Mouse (Mus musculus) erythroblast, embryonic 14.5 days (primary cell): ENCODE measurements around the gene Arid3a. TPM values are rescaled to one million over a fixed set of nuclear protein-coding genes. Genes with fewer than 3 reads are reported as not detected.
"Not testable (repeated sequence)": the region's sequence is repeated elsewhere in the genome, so short reads cannot be mapped to it uniquely, and the experiment has no call there.

Experiments
- H3K27me3 ChIP-seq: 2 replicates; pipeline ENCODE4 v1.6.1; 2012; ENCODE audit warnings: inconsistent platforms; ENCODE audit not compliant: control insufficient read depth
- H3K36me3 ChIP-seq: 2 replicates; pipeline ENCODE4 v1.6.1; 2012; ENCODE audit warnings: mild to moderate bottlenecking, inconsistent platforms; ENCODE audit not compliant: control insufficient read depth
- H3K4me1 ChIP-seq: 2 replicates; pipeline ENCODE4 v1.6.1; 2012; ENCODE audit warnings: inconsistent platforms; ENCODE audit not compliant: control insufficient read depth
- H3K4me3 ChIP-seq: replicated peaks from 2 replicates; pipeline ENCODE3; 2012; ENCODE audit warnings: moderate library complexity, mild to moderate bottlenecking, inconsistent platforms
- H3K9me3 ChIP-seq: 2 replicates; pipeline ENCODE4 v1.6.1; 2012; ENCODE audit warnings: low read length, inconsistent platforms, mixed read lengths; ENCODE audit not compliant: control insufficient read depth
- GATA1 ChIP-seq: IDR thresholded peaks from 2 replicates; pipeline ENCODE4 v1.6.1; 2012; ENCODE audit warnings: low read length, inconsistent platforms, mixed read lengths
- TAL1 ChIP-seq: IDR thresholded peaks from 3 replicates; pipeline ENCODE4 v1.6.1; 2012; ENCODE audit warnings: low read length, inconsistent platforms, mixed read lengths
- polyA plus RNA-seq: library from polyadenylated mRNA; stranded (reverse); fragments of >175 nt; gene quantifications from 2 replicates; pipeline ENCODE4 v1.2.3, GENCODE M21; 2012

Gene Arid3a
- polyA plus RNA-seq, result 1.0 and 1.4 TPM in 2 replicates

DNA sequence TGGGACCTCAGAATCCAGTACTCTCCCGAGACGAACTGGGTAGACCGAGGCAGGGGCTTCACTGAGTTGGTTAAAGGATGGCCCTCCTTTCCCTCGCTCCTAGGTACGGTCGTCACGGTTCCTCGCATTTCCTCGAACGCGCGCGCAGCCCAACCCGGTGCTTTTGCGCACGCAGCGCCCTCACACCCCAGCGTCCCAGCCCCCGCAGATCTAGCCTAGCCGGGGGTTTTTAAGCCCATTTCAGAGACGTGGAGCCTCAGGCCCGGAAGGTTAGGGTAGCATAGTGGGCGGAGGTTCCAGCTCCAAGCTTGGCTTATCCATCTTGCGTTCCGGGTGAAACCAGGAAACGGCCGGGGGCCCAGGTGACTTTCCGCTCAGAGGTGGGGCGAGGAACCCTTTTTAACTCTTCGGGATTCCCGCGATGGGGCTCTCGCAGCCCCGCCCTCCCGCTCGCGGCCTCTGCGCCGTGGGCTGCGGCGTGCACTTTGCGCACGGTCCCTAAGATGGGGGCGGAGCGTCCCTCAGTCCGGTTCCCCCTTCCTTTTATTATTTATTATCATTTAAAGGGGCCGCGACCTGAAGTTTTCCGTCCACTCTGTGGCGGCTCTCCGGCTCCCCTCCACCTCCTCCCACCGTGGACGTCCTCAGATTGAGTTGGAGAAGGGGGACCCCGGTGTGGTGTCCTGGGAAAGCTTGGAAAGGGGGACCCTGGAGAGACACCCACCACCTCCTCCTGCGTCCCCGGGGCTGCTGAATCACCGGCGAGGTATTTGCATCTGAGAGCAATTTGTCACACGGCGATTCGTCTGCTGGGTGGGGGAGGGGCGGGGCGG lies at the start of gene Arid3a:
TSS of gene Arid3a (plus strand) at position 553 of the 833 bp plus-strand sequence.
- H3K9me3 ChIP-seq, result peaks cover under 1% of the 10 kb centered on the region; the same call in 1 of the 2 replicates
- H3K36me3 ChIP-seq, result peaks cover 15% of the 10 kb centered on the region
- peaks cover 23% of the 10 kb centered on the region for H3K27me3 ChIP-seq
- peak within 1 kb of the TSS; percentile 82 for H3K4me3 ChIP-seq
- peaks cover 54% of the 10 kb centered on the region for H3K4me1 ChIP-seq
- TF ChIP-seq GATA1, result no peak

DNA sequence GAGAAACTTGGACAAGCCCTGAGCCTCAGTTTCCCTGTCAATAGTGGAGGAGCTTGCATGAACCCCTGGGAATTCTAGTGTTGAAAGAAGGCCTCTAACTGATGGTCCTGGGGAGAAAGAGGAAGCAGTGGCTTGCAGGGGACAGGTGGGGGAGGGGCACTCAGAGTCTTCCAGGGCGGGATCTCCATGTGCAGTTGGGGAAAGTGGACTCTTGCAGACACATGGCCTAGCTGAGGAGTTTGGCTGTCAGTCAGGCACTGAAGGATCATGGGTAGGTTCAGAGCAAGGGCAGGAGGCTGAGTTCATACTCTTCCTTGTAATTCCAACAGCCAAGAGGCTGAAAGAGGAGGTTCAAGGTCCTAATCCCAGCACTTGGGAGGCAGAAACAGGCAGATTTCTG lies 49.7 kb upstream of the Arid3a start:
- Histone ChIP-seq H3K27me3 (peaks cover 76% of the 10 kb centered on the region), H3K4me1 (peaks cover 43% of the 10 kb centered on the region), H3K4me3 (no peak overlapping the region), H3K36me3 (no peaks in the 10 kb centered on the region), H3K9me3 (no peaks in the 10 kb centered on the region)
- no peak for TF ChIP-seq GATA1
- TF ChIP-seq TAL1, result no peak

DNA sequence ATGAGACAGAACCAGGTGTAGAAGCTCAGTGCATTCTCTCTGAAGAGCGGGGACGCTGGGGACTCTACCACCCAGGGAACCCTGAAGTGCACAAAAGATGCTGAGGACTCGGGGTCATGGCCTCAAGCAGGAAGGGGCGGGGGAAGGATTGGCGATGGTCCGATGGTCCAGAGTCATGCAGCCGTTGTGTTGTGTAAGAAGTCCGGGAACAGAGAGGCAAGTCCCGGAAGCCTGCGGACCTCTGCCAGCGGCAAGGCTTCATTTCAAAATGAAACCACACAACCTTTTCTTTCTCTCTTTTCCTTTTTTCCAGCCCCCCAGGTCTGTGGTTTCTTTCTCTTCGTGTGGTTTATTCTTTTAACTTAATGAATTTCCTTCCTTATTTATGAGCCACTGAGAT lies 49.1 kb upstream of the Arid3a start:
- no peak for TF ChIP-seq TAL1
- no peak for TF ChIP-seq GATA1

DNA sequence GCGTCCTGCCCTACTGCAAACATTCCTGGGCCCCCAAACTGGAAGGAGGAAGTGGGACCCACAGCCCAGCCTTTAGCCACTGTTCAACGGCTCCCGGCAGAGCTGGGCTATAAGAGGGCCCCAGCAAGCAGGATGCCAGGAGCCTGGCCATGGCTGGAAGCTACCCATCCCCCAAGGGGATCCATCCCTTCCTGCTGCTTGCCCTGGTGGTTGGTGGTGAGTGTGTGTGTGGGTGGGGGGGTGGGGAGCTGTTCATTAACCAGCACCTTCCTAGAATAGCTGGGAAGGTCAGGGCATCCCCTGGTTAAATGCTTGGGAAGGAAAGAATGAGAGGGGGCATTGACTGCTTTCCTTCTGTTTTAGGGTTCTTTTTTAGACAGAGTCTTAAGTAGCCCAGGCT lies 47.3 kb upstream of the Arid3a start:
- peaks cover 41% of the 10 kb centered on the region for H3K4me1 ChIP-seq
- H3K4me3 ChIP-seq, result no peak overlapping the region
- peaks cover 67% of the 10 kb centered on the region for H3K27me3 ChIP-seq
- H3K9me3 ChIP-seq, result no peaks in the 10 kb centered on the region
- no peaks in the 10 kb centered on the region for H3K36me3 ChIP-seq
- TF ChIP-seq GATA1 (no peak), TAL1 (no peak)

More for the DNA sequence above, 49.1 kb upstream of the Arid3a start:
- H3K4me3 ChIP-seq, result no peak overlapping the region
- no peaks in the 10 kb centered on the region for H3K9me3 ChIP-seq
- H3K27me3 ChIP-seq, result peaks cover 77% of the 10 kb centered on the region
- H3K4me1 ChIP-seq, result peaks cover 48% of the 10 kb centered on the region
- H3K36me3 ChIP-seq, result no peaks in the 10 kb centered on the region

DNA sequence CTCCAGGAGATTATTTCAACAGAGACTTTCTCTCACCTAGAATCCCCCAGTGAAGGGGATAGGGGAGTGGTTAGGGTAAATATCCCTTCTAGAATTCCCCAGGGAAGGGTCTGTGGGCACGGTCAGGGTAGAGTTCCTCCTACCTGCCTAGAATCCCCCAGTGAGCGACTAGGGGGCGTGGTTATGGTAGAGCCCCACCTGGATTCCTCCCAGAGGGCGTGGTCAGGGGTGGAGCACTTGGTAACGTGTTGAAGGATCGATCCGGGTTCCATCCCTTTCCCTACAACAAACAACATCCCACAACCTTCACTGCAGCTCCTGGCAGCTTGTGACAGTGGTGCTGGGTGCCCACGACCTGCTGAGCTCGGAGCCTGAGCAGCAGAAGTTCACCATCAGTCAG lies 46.1 kb upstream of the Arid3a start:
- H3K4me3 ChIP-seq, result no peak overlapping the region
- peaks cover 40% of the 10 kb centered on the region for H3K4me1 ChIP-seq
- H3K36me3 ChIP-seq, result no peaks in the 10 kb centered on the region
- peaks cover 56% of the 10 kb centered on the region for H3K27me3 ChIP-seq
- H3K9me3 ChIP-seq, result no peaks in the 10 kb centered on the region
- TF ChIP-seq TAL1 (no peak), GATA1 (no peak)

DNA sequence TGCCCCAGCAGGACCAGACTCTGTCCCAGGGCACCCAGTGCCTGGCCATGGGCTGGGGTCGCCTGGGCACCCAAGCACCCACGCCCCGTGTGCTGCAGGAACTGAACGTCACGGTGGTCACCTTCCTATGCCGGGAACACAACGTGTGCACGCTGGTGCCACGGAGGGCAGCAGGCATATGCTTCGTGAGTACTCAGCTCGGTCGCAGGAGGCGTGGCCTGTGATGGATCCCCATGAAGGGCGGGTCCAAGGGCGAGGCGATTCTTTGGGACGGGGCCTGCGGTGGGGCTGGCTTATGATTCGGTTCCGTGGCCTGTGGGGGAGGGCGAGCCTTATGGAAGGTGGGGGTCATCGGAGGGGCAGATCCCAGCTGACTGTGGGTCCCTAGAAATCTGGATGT lies 44.9 kb upstream of the Arid3a start:
- Histone ChIP-seq H3K4me3 (peak overlapping the region; percentile 23), H3K36me3 (no peaks in the 10 kb centered on the region), H3K9me3 (no peaks in the 10 kb centered on the region), H3K4me1 (peaks cover 38% of the 10 kb centered on the region), H3K27me3 (peaks cover 54% of the 10 kb centered on the region)
- no peak for TF ChIP-seq TAL1

DNA sequence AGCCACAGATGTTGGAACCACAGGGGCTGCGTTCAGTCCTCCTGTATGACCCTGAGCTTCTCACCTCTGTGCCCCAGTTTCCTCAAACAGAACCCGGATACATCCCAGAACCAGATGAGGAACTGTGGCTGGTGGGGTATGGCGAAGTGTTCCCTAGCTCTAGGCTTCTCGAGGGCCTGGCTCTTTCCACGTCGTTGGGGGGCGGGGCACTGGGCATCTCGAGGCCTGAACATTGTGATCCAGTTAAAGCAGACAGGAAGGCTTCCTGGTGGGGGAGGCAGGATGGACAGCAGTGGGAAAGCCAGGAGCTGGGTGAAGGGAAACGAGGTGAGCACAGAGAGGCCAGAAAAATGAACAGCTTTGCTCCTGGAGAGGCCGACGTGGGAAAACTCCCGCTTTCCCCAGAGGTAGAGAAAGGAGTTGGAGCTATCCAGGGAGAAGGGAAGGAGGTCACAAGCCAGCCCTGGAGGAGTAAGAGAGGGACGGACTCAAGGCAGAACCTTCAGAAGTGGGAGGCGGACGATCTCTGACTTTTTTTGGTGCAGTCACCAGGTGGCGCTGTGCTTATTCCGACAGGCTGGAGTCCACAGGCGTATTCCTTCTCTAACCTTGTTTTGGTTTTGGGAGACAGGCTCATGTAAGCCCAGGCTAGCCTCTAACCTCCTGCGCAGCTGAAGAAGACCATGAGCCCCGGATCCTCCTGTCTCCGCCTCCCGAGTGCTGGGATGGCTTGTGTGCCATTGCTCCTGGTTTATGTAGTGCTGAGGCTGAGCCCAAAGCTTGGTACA lies 43.4 kb upstream of the Arid3a start:
- TF ChIP-seq GATA1 (no peak), TAL1 (no peak)
- no peaks in the 10 kb centered on the region for H3K36me3 ChIP-seq
- peaks cover 42% of the 10 kb centered on the region for H3K27me3 ChIP-seq
- H3K9me3 ChIP-seq, result no peaks in the 10 kb centered on the region
- peaks cover 28% of the 10 kb centered on the region for H3K4me1 ChIP-seq
- H3K4me3 ChIP-seq, result no peak overlapping the region

DNA sequence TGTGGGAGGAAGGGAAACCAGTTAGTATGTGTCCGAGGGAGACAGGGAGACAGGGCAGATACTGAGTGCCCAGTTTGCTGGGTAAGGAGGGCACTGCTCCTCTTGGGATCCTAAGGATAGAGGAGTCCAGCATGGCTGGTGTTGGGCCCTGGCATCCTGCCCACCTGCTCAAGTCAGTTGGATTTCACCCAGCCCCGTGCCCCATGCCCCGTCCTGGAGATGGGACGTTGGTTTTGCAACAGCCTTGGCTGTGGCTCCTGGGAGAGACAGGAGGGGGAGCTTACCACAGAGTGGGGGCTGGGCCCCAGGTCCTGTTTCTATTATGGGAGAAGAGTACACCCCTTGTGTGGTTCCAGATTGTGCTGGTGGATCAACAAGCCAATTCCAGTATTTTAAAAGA lies 42.4 kb upstream of the Arid3a start:
- H3K9me3 ChIP-seq, result no peaks in the 10 kb centered on the region
- TF ChIP-seq TAL1 (no peak), GATA1 (no peak)
- peaks cover 28% of the 10 kb centered on the region for H3K4me1 ChIP-seq

DNA sequence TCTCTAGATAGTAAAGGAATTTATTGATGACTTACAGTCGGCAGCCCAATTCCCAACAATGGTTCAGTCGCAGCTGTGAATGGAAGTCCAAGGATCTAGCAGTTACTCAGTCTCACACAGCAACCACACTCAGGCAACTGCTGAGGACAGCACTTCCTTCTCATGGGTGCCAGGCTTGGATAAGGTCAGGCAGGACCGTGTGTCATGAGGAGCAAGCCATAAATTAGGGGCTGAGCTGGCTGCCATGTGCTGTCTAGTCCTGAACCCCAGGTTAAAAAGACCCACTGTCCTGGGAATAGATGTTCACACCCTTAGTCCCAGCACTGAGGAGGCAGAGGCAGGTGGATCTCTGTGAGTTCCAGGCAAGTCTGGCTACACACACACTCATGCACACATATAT lies 41.9 kb upstream of the Arid3a start:
- not testable (repeated sequence) for H3K4me3 ChIP-seq, H3K36me3 ChIP-seq, H3K9me3 ChIP-seq
- peaks cover 33% of the 10 kb centered on the region for H3K27me3 ChIP-seq
- H3K4me1 ChIP-seq, result peaks cover 26% of the 10 kb centered on the region

More for the DNA sequence above, 42.4 kb upstream of the Arid3a start:
- H3K36me3 ChIP-seq, result no peaks in the 10 kb centered on the region
- peaks cover 36% of the 10 kb centered on the region for H3K27me3 ChIP-seq
- no peak overlapping the region for H3K4me3 ChIP-seq
